Mouse (Mus musculus): ENCODE measurements around the gene Tdp2.

- no peak for TF ChIP-seq CTCF (IDR thresholded peaks at IDR 0.05; ENCODE audit: low read depth)
- no peak for TF ChIP-seq EP300 (IDR thresholded peaks at IDR 0.05; ENCODE audit: low read depth)
Observed at GRCm38 (mm10) chr13:24880704-24881103, 49.2 kb downstream of the Tdp2 start.
